Mouse (Mus musculus) leukemia stem cell, adult 10-12 weeks (primary cell): Measurements from ENCODE around the gene Ncmap. TPM values are rescaled to one million over a fixed set of nuclear protein-coding genes. Genes with fewer than 3 reads are reported as not detected.

Experiments
- polyA plus RNA-seq: library from polyadenylated mRNA; stranded (reverse); fragments of >175 nt; gene quantifications from 2 replicates; pipeline ENCODE4 v1.2.3, GENCODE M21; 2012; ENCODE audit warnings: low replicate concordance

Ncmap gene
- 1.7 TPM in 2 replicates for polyA plus RNA-seq

DNA sequence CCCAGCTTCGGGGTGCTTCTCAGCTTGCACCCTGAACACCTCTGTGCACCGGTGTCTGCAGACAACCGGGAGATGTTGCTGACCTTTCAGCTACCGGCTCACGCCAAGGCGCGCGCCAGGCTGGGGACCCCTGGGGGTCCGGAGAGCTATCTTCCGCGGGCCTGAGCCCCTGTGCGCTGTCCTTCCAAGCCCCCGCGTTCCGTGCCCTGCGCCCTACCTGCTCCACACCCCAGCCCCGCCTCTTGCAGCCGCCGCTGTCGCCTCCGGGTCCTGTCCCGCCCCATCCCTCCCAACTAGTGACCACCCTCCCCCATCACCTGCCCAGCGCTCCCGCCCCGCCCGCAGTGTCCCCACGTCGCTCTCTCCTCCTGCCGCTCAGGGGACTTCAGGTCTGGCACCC is at the start of gene Ncmap:
TSS of gene Ncmap (minus strand) at position 237 of the 400 bp plus-strand sequence.

DNA sequence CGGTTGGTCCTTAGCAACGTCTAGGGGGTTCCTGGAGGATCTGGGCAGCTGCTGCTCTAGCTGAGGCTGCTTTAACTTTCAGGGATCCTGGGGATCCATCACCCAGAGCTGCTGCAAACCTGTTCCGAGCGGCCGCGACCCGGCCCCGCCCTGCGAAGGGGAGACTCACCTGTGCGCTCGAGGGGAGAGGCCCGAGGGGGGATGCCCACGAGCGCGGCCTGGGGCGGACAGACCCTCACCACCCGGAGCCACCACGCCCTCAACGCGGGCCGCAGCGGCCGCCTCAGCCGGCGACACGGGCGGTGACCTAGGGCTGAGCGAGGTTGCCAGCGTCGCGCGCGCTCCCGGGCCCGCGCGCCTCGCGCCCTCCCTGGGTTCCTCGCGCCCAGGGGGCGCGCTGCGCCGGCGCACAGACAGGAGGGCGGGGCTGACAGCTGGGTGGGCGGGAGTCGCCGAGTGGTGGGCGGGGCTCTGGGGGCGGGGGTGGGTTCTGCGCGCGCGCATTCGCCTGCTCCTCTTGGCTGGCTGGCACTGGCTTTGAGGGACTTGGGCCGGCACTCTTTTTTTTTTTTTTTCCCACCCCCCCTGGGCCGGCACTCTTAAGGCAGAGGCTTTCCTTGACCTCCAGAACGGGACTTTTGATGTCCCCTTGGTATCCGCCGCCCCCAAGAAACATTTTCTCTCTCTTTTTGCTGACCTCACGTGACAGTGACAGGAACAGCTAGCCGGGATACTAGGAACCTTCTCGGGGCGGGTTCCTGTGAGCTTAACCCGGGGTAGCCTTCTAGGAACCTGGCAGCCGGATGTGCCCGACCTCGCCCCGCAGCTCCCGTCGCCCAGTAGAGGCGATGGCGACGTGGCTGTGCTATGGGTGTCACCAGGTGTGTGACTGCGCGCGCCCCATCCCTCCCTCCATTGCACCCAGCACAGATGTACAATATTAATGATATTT is 35.7 kb upstream of the Ncmap start, which contains the start of gene Rcan3:
TSS of gene Rcan3 (minus strand) at position 411 of the 952 bp plus-strand sequence.

GRCm38 (mm10) chr4:135353066-135353793 is 44.8 kb downstream of the Ncmap start, which contains the start of gene Srrm1:
TSS of gene Srrm1 (minus strand) at chr4:135353321.

Other genes with a start within 250 kb of the Ncmap start
- 26.5 and 28.7 TPM in 2 replicates for gene Clic4, start 125.4 kb downstream of the Ncmap start, polyA plus RNA-seq
- gene Srrm1, start 44.9 kb downstream of the Ncmap start, polyA plus RNA-seq, result 774 and 1,273 TPM in 2 replicates
- gene Rcan3, start 35.6 kb upstream of the Ncmap start, polyA plus RNA-seq, result 3.4 and 12.1 TPM in 2 replicates
- gene Stpg1, start 96.6 kb upstream of the Ncmap start, polyA plus RNA-seq, result 0.17 TPM in 1 of 2 replicates, not detected in the other
- 43.7 and 141 TPM in 2 replicates for gene Nipal3, start 96.8 kb upstream of the Ncmap start, polyA plus RNA-seq
- not detected in 2 replicates for gene Grhl3, start 175.4 kb upstream of the Ncmap start, polyA plus RNA-seq